Mouse (Mus musculus): ENCODE measurements at regions not wholly inside any gene's neighbourhood (a gene's known extent, or its start where the extent isn't known, plus 50 kb on each side); places are given as distances from the start of the nearest gene placed in this dataset.

GRCm38 (mm10) chr12:25492483-25493190 is 395.7 kb upstream of the Id2 start:
- TF ChIP-seq CTCF (IDR thresholded peaks at IDR 0.05; ENCODE audit: control insufficient read depth, insufficient read depth, insufficient read length) = no peak
- no peak for TF ChIP-seq USF1 (IDR thresholded peaks at IDR 0.05; ENCODE audit: low read depth)
- no peak for TF ChIP-seq MAX (IDR thresholded peaks at IDR 0.05)
- no peak for TF ChIP-seq MYOD1 (IDR thresholded peaks at IDR 0.05; ENCODE audit: control insufficient read depth, insufficient read length, low read depth)
